Mouse (Mus musculus) forebrain, embryonic 14.5 days (tissue): ENCODE measurements around the gene Lsamp. TPM values are rescaled to one million over a fixed set of nuclear protein-coding genes. Genes with fewer than 3 reads are reported as not detected.
"Not testable (repeated sequence)": the region's sequence is repeated elsewhere in the genome, so short reads cannot be mapped to it uniquely, and the experiment has no call there.

Experiments
- ATAC-seq: fragments of 200-750 bp; cut with Nextera tagmentation; 2 replicates; pipeline ENCODE4 v1.8.0; 2017; ENCODE audit warnings: mild to moderate bottlenecking, moderate library complexity
- DNase-seq: peaks from one replicate; pipeline ENCODE4 v3.0.0-alpha.2; 2015; ENCODE audit warnings: low spot score
- H3K27ac ChIP-seq: fragments of 300-500 bp; sonication (generic); 2 replicates; pipeline ENCODE4 v1.5.1; 2014; ENCODE audit warnings: low read depth, mild to moderate bottlenecking, control low read depth, low read length, moderate library complexity
- H3K27me3 ChIP-seq: fragments of 300-500 bp; sonication (generic); replicated peaks from 2 replicates; pipeline ENCODE4 v1.6.1; 2014; ENCODE audit warnings: low read length, control low read depth, mixed read lengths; ENCODE audit not compliant: control insufficient read depth, insufficient read depth
- H3K36me3 ChIP-seq: fragments of 300-500 bp; sonication (generic); 2 replicates; pipeline ENCODE4 v1.6.1; 2014; ENCODE audit warnings: low read length, control low read depth; ENCODE audit not compliant: control insufficient read depth, insufficient read depth
- H3K4me1 ChIP-seq: fragments of 300-500 bp; sonication (generic); 2 replicates; pipeline ENCODE4 v1.6.1; 2014; ENCODE audit warnings: antibody characterized with exemption, low read length, control low read depth; ENCODE audit not compliant: control insufficient read depth, insufficient read depth
- H3K4me2 ChIP-seq: fragments of 300-500 bp; sonication (generic); 2 replicates; pipeline ENCODE4 v1.6.1; 2014; ENCODE audit warnings: mild to moderate bottlenecking, control low read depth, low read length
- H3K4me3 ChIP-seq: fragments of 300-500 bp; sonication (generic); 2 replicates; pipeline ENCODE4 v1.5.1; 2014; ENCODE audit warnings: low read depth, low read length, control low read depth
- H3K9ac ChIP-seq: fragments of 300-500 bp; sonication (generic); 2 replicates; pipeline ENCODE4 v1.6.1; 2014; ENCODE audit warnings: mild to moderate bottlenecking, low read length, control low read depth, moderate library complexity
- H3K9me3 ChIP-seq: fragments of 300-500 bp; sonication (generic); replicated peaks from 2 replicates; pipeline ENCODE4 v1.6.1; 2016; ENCODE audit warnings: low read length, control low read depth, mixed read lengths; ENCODE audit not compliant: control insufficient read depth
- WGBS: fragments of 180-500 bp; shearing (Covaris S2); extraction: QIAGEN DNeasy Blood & Tissue Kit; methylation state at CpG from one replicate; pipeline ENCODE4 v1.1.7; 2014; 5-methylcytosine and 5-hydroxymethylcytosine counted together
- polyA plus RNA-seq: library from polyadenylated mRNA; unstranded; fragments of >200 nt; fragmentation: Nextera tagmentation; extraction: Ambion mirVana; gene quantifications from 2 replicates; pipeline ENCODE4 v1.2.1, GENCODE M21; 2014

The Lsamp gene
- polyA plus RNA-seq, 1 experiment from 2014 or later: 19.0 TPM

GRCm38 (mm10) chr16:40567431-40567941 is 583.3 kb downstream of the Lsamp start:
- DNase-seq (peak; percentile 14), ATAC-seq (0 out of 2 replicates have a peak, but pooled peaks have one; percentile 15)
- no peaks in the 10 kb centered on the region for H3K27me3 ChIP-seq
- no peaks in the 10 kb centered on the region for H3K36me3 ChIP-seq
- WGBS: 70% methylated on average over 9 of the region's 9 CpGs
- no peak overlapping the region for H3K9ac ChIP-seq
- no peak overlapping the region for H3K4me2 ChIP-seq
- H3K4me1 ChIP-seq: no peaks in the 10 kb centered on the region
- no peaks in the 10 kb centered on the region for H3K9me3 ChIP-seq
- H3K27ac ChIP-seq: no peak overlapping the region
- no peak overlapping the region for H3K4me3 ChIP-seq

- no peak overlapping the region for H3K4me3 ChIP-seq
Measured at GRCm38 (mm10) chr16:40572085-40572745, 588.1 kb downstream of the Lsamp start.

GRCm38 (mm10) chr16:40582076-40582475 is 597.9 kb downstream of the Lsamp start:
- no peak for DNase-seq
- Histone ChIP-seq H3K27ac (no peak overlapping the region), H3K9ac (no peak overlapping the region), H3K9me3 (no peaks in the 10 kb centered on the region), H3K36me3 (no peaks in the 10 kb centered on the region), H3K27me3 (no peaks in the 10 kb centered on the region), H3K4me2 (no peak overlapping the region), H3K4me1 (no peaks in the 10 kb centered on the region), H3K4me3 (no peak overlapping the region)
- 83% methylated on average over 3 of the region's 3 CpGs for WGBS
- ATAC-seq: no peak

More at GRCm38 (mm10) chr16:40572085-40572745, 588.1 kb downstream of the Lsamp start:
- ATAC-seq (no peak), DNase-seq (no peak)
- H3K9me3 ChIP-seq: no peaks in the 10 kb centered on the region
- H3K4me2 ChIP-seq: no peak overlapping the region
- H3K27ac ChIP-seq: no peak overlapping the region
- no peaks in the 10 kb centered on the region for H3K27me3 ChIP-seq
- no peaks in the 10 kb centered on the region for H3K4me1 ChIP-seq
- no peaks in the 10 kb centered on the region for H3K36me3 ChIP-seq
- no peak overlapping the region for H3K9ac ChIP-seq
- 87% methylated on average over 12 of the region's 12 CpGs for WGBS

- Histone ChIP-seq H3K4me3 (no peak overlapping the region), H3K27me3 (no peaks in the 10 kb centered on the region), H3K27ac (no peak overlapping the region), H3K9ac (no peak overlapping the region), H3K4me2 (no peak overlapping the region), H3K9me3 (no peaks in the 10 kb centered on the region), H3K4me1 (no peaks in the 10 kb centered on the region), H3K36me3 (no peaks in the 10 kb centered on the region)
- 73% methylated on average over 6 of the region's 6 CpGs for WGBS
- no peak for DNase-seq
- ATAC-seq: no peak
Measured at GRCm38 (mm10) chr16:40593161-40593560, 609.0 kb downstream of the Lsamp start.

GRCm38 (mm10) chr16:40601431-40602387 is 617.5 kb downstream of the Lsamp start:
- WGBS: 27% methylated on average over 4 of the region's 4 CpGs
- peak; percentile 34; the same call in 1 of the 2 replicates for ATAC-seq
- H3K27ac ChIP-seq: no peak overlapping the region

GRCm38 (mm10) chr16:40607509-40607908 is 623.3 kb downstream of the Lsamp start:
- Histone ChIP-seq H3K27me3 (no peaks in the 10 kb centered on the region), H3K9me3 (no peaks in the 10 kb centered on the region), H3K9ac (no peak overlapping the region), H3K27ac (no peak overlapping the region), H3K4me1 (no peaks in the 10 kb centered on the region), H3K36me3 (no peaks in the 10 kb centered on the region), H3K4me2 (no peak overlapping the region), H3K4me3 (no peak overlapping the region)
- WGBS: 74% methylated on average over 3 of the region's 3 CpGs
- no peak for DNase-seq
- no peak for ATAC-seq

More at GRCm38 (mm10) chr16:40601431-40602387, 617.5 kb downstream of the Lsamp start:
- DNase-seq: peak; percentile 40
- H3K4me2 ChIP-seq: no peak overlapping the region
- H3K9me3 ChIP-seq: no peaks in the 10 kb centered on the region
- H3K4me1 ChIP-seq: no peaks in the 10 kb centered on the region
- no peak overlapping the region for H3K9ac ChIP-seq
- H3K36me3 ChIP-seq: no peaks in the 10 kb centered on the region
- H3K27me3 ChIP-seq: no peaks in the 10 kb centered on the region
- no peak overlapping the region for H3K4me3 ChIP-seq

- H3K4me1 ChIP-seq, H3K27me3 ChIP-seq, H3K36me3 ChIP-seq, H3K9ac ChIP-seq, H3K9me3 ChIP-seq, H3K27ac ChIP-seq, H3K4me3 ChIP-seq, H3K4me2 ChIP-seq, DNase-seq, ATAC-seq: not testable (repeated sequence)
- 4% methylated on average over 1 of the region's 1 CpGs for WGBS
Measured at GRCm38 (mm10) chr16:40616697-40617096, 632.5 kb downstream of the Lsamp start.

- H3K4me3 ChIP-seq: not testable (repeated sequence)
- 77% methylated on average over 7 of the region's 7 CpGs for WGBS
Measured at GRCm38 (mm10) chr16:40621086-40621485, 636.9 kb downstream of the Lsamp start.

More at GRCm38 (mm10) chr16:40621086-40621485, 636.9 kb downstream of the Lsamp start:
- H3K4me1 ChIP-seq, H3K36me3 ChIP-seq, H3K27me3 ChIP-seq, H3K9me3 ChIP-seq, ATAC-seq, DNase-seq, H3K9ac ChIP-seq, H3K27ac ChIP-seq, H3K4me2 ChIP-seq: not testable (repeated sequence)
